Mouse (Mus musculus): ENCODE data around the gene Fsip1. TPM values are rescaled to one million over a fixed set of nuclear protein-coding genes. Genes with fewer than 3 reads are reported as not detected.
"Not testable (repeated sequence)": the region's sequence is repeated elsewhere in the genome, so short reads cannot be mapped to it uniquely, and the experiment has no call there.

The Fsip1 gene
- 0.94 and 1.4 TPM in 2 replicates for total RNA-seq (2021)
- long read RNA-seq: 0 reads

DNA sequence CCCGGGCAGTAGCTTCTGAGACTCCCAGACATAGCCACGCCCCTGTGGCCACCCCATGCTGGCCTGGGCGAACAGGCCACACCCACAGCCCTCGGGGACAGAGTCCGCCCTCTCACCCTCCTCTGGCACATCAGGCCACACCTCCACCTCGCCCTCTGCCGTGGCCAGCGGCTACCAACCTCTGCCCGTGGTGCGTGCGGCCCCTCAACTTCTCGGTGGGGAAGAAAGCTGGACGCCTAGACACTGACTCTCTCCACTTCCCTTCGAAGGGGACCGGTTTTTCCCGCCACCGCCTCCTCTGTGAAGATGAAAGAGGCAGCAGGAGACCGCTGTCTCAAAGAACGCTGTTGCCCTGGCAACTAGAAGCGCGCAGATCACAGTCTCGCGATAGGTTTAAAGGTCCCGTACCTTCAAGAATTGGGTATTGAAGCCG is at the start of gene Fsip1:
TSS of gene Fsip1 (minus strand) at position 346 of the 433 bp plus-strand sequence.
- peak; percentile 80 for DNase-seq

GRCm38 (mm10) chr2:118306522-118306895 is 49.7 kb upstream of the Fsip1 start:
- DNase-seq: no peak

DNA sequence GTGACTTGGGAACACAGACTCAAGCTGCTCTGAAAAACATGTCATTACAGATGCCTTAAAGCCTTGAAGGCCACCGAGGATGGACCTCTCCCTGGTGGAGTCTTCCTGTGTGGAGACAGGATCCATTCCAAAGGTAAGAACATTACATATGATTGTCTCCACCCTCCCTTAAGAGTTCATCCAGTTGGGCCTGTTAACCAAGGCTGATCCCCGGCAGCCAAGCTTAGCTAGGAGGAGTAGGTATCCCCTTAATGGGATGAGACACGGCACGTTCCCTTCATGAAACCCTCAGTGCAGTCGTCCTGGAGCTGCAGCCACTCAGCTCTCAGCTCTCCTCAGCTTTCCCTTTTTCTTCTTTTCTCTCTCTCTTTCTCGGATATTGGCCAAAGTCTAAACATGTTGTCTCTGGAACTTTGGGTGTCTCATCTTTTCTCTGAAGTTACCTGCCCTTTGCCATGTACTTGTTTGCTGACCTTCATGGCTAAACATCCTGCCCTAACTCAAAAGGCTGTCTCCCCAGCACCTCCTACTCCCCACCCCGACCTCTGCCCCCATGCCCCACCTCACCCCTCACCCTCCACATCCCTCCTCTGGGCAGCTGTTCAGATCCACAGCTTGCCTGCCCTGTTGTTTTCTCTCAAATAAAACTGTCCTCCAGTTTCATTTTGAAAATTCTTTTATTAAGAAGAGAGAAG is 49.2 kb upstream of the Fsip1 start:
- no peak for DNase-seq

DNA sequence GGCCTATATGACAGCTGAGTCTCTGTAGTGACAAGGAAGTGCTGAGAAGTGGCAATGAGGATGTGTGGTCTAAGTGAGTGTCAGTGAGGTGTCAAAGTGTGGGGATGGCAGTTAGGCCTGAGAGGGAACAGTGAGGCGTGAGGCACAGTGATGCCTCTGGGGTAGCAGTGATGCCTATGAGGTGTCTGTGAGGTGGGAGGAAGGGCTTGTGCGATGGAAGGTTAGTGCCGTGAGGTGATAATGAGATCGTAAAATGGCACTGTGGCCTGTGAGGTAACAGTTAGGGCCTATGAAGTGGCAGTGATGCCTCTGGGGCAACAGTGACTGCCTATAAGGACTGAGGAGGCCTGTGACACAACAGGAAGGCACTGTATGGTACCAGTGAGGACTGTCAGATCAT is 46.7 kb upstream of the Fsip1 start:
- no peak for DNase-seq

GRCm38 (mm10) chr2:118301656-118302055 is 44.9 kb upstream of the Fsip1 start:
- no peak for DNase-seq

GRCm38 (mm10) chr2:118301041-118301545 is 44.3 kb upstream of the Fsip1 start:
- no peak for DNase-seq

- DNase-seq: peak; percentile 9
These were observed 43.2 kb upstream of the Fsip1 start for GRCm38 (mm10) chr2:118299981-118300380.

DNA sequence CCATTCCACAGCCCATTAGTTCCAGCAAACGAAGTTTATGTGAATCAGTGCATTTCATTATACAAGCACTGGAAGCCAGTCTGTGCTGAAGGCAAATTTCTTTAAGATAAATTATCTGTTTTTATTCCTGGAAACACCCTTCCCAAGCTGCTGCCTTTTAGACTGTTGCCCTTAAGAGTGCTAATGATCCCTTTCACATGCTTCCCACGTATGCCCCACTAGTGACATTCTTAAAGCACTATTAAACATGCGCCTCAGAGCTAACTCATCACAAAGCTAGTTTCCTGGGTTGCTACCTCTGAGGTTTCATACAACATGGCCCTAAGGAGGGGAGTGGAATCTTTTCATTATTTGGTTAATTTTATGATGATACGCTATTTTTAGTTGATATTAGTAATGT is 41.8 kb upstream of the Fsip1 start:
- DNase-seq: no peak

DNA sequence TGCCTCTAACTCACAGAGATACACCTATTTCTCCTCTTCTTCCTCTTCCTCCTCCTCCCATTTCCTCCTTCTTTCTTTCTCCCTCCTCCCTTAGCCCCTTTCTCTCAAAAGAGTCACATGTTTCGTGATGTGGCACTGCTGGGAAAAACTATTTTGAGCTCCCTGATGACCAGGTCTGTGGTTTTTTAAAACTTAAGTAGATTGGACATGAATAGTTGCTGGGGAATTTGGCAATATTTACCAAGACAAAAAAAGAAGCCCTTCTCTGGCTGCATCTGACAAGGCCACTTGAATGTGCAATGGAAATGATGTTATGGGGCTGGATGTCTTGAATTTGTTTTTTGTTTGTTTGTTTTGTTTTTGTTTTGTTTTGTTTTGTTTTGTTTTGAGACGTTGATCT is 41.2 kb upstream of the Fsip1 start:
- DNase-seq: no peak

DNA sequence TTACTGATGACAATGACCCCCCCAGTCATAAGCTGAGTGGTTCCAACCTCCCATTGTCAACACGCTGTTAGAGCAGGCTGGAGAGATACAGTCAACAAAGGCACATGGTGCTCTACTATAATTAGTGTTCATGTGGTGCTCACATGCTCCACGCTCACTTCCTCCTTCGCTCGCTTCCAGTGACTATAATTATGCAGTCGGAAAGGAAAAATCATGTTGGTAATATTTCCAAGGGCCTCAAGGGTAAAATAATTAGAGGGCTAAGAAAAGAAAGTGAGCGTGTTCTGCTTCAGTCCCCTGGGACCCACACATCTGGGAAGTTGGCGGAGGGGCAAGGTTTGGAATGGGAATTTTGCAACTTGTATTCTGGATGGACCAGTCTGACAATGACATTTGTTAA is 38.7 kb upstream of the Fsip1 start:
- no peak for DNase-seq

DNA sequence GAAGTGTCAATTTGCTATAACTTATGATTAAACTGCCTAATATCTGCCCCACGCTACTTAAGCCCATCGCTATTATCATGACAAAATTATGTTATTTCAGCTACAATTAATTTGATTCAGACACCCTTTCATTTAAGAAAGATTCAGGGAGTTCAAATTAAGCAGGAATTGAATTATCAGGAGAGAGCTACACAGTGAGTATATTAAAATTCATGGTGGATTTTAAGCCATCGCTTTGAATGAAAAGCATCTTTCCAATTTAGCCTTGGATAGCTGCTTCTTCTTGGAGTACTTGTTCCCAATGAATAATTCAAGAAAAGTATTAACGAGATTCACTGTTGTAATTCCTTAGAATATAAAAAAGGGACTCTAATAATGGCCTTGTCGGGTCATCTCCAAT is 36.8 kb upstream of the Fsip1 start:
- no peak for DNase-seq

DNA sequence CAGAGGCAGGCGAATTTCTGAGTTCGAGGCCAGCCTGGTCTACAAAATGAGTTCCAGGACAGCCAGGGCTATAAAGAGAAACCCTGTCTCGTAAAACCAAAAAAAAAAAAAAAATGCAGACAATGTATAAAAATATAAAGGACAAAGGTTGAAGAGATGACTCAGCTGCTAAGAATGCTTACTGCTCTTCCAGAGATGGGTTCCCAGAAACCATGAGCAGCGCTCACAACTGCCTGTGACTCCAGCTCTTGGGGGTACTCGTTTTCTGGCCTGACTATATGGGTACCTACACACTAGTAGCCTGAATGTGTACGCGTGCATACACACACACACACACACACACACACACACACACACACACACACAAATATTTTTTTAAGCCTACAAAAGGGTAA is 32.3 kb upstream of the Fsip1 start:
- DNase-seq: not testable (repeated sequence)

DNA sequence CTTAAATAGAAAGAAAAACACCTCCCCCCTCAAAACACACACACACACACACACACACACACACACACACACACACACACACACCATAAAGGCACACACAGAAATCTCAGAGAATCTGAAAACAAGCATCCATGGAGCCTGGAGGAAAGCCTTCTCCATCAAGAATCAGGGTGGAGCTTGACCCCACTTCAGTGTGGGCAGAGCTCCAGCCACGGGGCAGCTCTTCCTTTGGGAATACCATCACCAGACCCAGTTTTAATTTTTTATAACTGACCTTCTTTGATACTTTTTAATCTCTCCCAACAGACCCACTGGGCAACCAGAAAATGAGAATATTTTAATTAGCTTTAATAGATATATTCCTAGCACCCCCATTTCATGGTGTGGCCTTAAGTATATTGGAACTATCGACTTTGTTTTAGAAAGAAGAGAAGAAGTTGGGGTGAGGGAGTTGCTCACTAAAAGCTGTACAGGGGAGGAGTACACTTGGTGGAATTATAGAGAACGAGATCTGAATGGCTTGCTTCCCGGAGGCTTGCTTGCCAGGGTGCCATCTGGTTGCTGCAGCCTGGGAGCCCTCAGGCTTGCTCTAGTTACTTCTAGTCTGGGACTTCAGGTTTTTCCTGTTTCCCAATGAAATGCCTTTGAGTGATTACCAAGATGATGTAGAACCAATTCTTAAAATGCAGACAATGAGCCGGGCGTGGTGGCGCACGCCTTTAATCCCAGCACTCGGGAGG is 31.7 kb upstream of the Fsip1 start:
- no peak for DNase-seq

- DNase-seq: no peak
These were observed 30.9 kb upstream of the Fsip1 start for GRCm38 (mm10) chr2:118287678-118288077.

- no peak for DNase-seq
These were observed 25.7 kb upstream of the Fsip1 start for GRCm38 (mm10) chr2:118282467-118282866.

GRCm38 (mm10) chr2:118278249-118278648 is 21.5 kb upstream of the Fsip1 start:
- DNase-seq: no peak

- no peak for DNase-seq
These were observed 14.8 kb upstream of the Fsip1 start for GRCm38 (mm10) chr2:118271606-118272005.

DNA sequence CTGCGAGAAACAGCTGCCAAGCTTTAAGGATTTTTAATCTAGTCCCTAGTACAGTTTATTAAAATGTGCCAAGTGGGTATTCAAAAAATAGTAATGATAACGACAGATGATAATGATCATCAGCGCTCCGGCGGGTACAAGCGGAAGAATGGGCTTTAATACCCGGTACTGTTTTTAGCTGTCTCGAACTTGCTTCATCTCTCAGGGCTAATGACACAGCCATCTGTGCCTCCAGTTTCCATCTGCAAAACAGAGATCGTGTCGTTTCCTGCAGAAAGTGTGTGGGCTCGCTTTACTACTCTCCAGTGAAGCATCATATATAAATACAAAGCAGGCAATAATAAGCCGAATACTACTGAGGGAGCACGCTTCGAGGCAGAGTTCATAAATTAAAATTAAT is 13.4 kb upstream of the Fsip1 start:
- DNase-seq: no peak

DNA sequence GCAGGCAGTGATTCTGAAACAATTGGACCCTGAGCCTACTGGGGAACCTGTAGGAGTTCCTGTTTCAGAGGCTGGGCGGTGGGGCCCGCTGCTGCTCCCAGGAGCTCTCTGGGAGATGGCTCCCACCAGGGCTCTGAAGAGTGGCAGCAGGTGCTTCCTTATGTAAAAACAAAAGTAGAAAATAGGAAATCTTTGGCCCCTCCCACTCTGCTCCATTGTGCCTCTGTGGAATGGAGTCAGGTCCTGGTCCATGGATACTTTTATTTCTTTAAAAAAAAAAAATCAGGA is 7.1 kb upstream of the Fsip1 start:
- DNase-seq: no peak

DNA sequence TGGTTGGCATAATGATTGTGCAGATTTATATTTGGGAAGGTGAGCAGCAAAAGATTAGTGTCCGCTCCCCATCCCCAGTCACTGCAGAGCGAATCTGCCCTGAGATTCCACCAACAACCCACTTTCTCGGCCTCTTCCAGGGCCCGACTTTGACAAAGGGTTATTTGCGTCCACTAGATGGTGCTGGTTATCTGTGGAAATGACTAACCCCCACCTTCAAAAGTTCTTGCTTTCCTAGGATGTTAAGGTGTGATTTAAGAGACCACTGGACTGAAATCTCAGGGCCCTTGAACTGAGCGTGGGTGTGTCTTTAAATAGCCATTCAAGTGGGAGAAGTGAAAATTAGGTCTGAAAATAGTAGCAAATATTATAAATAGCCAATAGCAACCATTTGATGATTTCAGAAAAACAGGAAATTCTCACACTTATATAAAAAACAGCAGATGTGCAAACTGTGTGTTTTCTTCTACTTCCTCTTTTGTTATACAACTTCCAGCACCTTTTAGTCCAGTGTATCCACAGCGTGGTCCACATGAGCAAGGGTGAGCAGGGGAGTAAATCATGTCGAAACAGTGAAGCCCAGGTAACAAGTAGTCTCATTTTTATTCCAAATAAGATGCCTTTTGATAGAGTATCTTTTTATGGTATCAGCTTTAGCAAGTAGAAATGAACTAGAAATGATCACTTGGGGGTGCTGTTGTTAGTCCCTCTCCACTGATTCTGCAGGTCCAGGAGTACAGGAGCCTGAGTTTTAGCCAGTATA is 6.6 kb upstream of the Fsip1 start:
- peak; percentile 8 for DNase-seq

DNA sequence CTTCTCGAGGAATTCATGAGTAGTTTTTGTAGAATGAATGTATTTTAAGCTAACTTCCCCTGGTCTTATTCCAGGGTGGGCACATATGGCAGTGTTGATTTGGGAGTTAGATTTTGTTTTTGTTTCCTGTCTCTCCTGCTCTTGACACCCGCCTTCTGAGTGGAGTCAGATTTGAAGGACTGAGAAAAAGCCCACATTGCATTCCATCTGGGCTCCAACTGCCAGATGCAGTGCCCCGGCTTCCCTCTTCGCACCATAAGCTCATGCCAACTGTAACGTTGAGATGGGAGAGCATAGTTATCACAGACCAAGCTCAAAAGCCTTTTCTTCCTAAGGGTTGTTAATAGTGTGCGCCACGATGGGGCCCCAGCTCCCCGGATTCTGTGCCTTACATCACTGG is 5.9 kb upstream of the Fsip1 start:
- no peak for DNase-seq

DNA sequence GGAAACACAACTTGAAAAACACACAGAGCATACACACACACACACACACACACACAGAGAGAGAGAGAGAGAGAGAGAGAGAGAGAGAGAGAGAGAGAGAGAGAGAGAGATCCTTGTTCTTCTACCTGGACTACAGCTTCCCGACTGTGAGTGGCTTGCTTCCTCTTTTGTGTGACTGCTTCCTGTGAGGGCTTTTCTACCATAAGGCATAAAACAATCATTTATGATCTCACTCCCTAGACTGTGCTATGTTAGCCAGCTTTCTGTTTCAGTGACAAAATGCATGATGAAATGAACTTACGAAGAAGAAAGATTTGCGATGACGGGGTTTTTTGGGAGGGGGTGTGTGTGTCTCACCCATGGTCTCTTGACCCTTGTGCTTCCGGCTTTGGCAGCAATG is 3.0 kb upstream of the Fsip1 start:
- no peak for DNase-seq

DNA sequence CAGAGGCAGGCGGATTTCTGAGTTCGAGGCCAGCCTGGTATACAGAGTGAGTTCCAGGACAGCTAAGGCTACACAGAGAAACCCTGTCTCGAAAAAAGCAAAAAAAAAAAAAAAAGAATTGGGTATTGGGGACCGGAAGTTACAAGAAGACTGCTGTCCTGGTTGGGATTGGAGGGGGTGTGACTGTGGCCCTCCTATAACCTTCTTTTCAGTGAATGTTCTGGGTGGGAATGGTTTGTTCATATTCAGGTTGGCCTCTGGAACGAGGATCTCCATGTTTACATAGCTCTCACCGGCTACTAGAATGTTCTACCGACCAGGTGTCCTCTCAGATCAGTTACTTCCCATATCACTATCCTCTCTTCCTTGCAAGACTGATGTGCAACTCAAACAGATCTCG is 328 bp upstream of the Fsip1 start:
- no peak for DNase-seq

Measured in adrenal gland, postnatal 25 days (tissue).